Mouse (Mus musculus) cerebellum, adult 18-20 months (tissue): ENCODE measurements around the gene Usp34.
"Not testable (repeated sequence)": the region's sequence is repeated elsewhere in the genome, so short reads cannot be mapped to it uniquely, and the experiment has no call there.

Experiments
- DNase-seq, 2 experiments: peaks; one replicate each; pipeline ENCODE4 v3.0.0; 2021

Gene Usp34

DNA sequence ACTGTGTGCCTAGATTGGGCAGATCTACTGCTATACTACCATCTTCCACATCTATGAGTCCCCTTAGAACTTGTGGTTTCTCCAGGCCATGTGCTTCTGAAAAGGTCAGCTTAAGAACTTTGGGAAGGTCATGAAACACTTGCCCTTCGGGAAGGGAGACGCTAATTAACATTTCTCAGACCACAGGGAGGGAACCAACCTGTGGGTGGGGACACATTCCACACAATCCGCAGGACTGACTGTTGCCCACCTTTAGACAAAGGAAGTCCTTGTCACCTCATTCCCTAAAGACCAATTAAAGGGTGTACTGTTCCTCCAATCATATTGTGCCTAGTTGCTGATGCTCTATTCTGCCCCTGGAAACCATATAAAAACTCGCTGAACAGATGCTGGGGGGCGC is 198.1 kb downstream of the Usp34 start:
- not testable (repeated sequence) for DNase-seq

- DNase-seq, result not testable (repeated sequence)
Measured at GRCm38 (mm10) chr11:23514785-23515184, 208.1 kb downstream of the Usp34 start.

DNA sequence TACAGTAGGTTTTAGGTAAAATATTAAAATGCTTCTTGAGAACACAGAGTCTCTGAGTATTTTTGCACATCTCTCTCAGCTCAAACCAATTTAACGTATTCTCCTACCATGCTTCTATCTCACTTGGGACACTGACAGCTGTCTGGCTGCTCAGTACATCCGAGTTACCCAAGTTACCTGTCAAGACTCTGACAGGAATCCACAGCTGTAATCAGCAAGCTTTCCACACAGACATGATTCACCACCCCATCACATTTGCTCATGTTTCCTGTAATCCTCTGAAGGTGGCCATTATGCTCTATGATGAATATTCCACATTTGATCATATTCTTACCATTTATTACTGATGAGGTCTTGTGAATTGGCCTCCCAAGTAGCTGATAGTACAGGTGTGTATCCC is 208.6 kb downstream of the Usp34 start:
- no peak for DNase-seq

GRCm38 (mm10) chr11:23518981-23519380 is 212.3 kb downstream of the Usp34 start:
- no peak for DNase-seq

- no peak for DNase-seq
Measured at GRCm38 (mm10) chr11:23520473-23521205, 213.9 kb downstream of the Usp34 start, which contains the start of gene 1700093K21Rik. Gene 1700093K21Rik (minus strand): TSS chr11:23521155.

- DNase-seq, result no peak
Measured at GRCm38 (mm10) chr11:23537446-23537845, 230.8 kb downstream of the Usp34 start.
